Mouse (Mus musculus) ES-E14 (cell line): Measurements from ENCODE around the gene Rad9a.

Experiments
- CHD2 ChIP-seq: IDR thresholded peaks from 2 replicates; pipeline ENCODE4 v1.6.1; 2014; ENCODE audit warnings: mild to moderate bottlenecking, low read depth, low read length, inconsistent platforms
- HCFC1 ChIP-seq: IDR thresholded peaks from 2 replicates; pipeline ENCODE4 v1.6.1; 2012; ENCODE audit warnings: low read length, inconsistent platforms, borderline replicate concordance; ENCODE audit not compliant: insufficient read depth
- ZC3H11A ChIP-seq: IDR thresholded peaks from 2 replicates; pipeline ENCODE4 v1.6.1; 2012; ENCODE audit warnings: low read depth, mild to moderate bottlenecking, inconsistent platforms, low read length, borderline replicate concordance

GRCm38 (mm10) chr19:4183689-4184088 is 17.8 kb downstream of the Rad9a start:
- TF ChIP-seq CHD2 (no peak), ZC3H11A (no peak), HCFC1 (no peak)
